Mouse (Mus musculus) lung, postnatal 14 days (tissue): ENCODE measurements around the gene Gja8.

ENCODE experiments used
- DNase-seq: peaks from one replicate; pipeline ENCODE4 v3.0.0; 2021

The Gja8 gene

DNA sequence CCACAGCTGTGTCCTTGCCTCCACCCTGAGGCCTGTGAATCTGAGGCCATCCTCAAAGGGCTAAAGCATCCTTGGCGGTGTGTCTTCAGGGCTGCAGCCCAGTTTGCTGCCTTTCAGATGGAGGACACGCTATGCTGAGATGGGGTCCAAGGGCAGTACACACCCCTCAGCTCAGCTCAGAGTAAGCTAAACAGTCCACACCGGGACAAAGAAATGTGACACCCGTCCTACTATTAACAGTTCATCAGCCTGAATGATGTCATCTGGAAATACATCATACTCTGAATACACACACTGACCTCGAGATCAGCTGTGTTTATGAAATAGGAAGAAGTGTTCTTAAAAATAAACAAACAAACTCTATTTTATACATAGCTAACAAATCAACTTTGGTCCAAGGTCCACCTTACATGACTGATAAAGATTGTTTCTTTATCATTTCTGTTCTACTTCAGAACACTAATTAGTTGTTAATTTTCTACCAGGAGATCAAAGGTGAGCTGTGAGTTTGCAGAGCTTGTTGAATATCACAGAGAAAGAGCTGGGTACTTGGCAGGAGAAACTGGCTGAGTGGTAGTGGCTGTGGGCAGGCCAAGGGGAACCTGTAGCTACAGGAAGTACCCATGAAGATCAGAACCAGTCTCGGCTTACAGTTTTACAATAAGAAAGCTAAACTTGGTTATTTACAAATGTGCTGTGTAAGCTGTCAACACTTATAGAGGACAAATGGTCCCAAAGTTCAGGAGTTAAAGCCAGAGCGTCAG is 50.8 kb downstream of the Gja8 start:
- DNase-seq = no peak

DNA sequence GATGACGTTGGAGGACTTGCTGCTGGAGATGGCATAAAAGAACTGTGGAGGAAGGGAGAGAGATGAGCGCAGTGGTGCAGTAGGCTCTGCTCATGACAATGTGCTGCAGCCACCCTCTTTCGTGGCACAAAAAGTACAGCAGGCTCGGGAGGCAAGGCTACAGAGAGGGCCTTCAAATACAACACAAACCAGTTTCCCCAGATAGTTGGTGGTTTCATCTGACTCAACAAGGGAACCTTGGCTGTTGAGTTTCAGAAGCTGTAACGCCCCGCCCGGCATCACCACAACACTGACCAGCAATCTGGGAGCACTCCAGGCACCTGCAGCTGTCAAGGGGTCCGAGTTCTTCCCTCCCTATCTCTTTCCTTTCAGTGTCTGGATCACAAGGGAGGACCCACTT is 53.3 kb downstream of the Gja8 start:
- no peak for DNase-seq

DNA sequence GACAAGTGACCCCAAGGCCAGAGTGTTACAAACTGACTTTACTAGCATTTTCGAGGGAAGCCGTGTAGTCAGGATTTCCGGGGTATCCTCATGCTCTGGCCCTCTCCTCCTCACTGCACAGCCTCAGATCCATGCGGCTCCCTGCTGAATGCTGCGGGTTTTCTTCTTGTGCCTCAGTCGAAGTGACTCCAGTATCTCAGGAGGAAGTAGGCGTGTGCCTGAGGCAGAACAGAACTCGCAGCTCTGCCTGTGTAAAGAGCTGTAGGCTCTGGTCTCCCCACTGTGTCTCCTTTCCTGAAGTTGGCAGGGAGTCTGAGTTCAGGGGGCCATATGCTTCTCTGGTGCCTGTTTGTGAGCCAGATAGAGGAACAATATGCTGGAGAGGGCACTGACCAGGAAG is 54.8 kb downstream of the Gja8 start:
- no peak for DNase-seq

DNA sequence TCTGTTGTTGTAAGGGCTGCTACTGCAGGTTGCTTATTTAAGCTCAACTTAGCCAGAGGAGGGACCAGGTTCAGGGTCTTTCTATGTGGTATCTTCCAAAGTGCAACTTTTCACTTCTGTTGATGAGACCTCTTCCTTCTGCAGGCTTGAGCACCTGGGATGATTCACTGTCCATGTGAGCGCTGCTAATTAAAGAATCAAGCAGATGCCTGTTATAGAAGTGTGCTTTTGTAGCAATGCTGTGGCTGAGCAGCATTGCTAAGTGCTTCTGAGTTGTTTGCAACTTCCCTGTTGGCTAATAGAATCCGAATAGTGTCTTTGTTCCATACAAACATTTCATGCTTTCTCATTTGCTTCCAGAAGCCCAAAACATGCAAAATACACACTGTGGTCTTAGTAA is 55.5 kb downstream of the Gja8 start:
- no peak for DNase-seq

DNA sequence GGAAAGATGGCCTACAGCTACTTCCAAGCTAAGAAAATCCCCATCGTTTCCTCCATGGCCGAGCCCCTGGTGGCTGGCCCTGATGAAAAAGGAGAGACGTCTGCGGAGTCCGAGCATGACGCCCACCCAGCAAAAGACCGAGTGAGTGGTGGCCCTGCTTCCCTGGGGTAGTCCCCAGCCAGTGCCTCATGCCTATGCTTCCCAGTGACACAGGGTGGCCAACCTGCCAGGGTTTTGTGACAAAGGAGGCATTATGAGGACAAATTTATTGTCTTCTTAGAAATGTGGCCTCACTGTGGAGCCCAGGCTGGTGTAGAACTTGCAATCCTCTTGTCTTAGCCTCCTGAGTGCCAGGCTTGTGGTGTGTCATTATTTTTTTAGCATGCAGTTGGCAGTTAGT is 56.7 kb downstream of the Gja8 start:
- no peak for DNase-seq

DNA sequence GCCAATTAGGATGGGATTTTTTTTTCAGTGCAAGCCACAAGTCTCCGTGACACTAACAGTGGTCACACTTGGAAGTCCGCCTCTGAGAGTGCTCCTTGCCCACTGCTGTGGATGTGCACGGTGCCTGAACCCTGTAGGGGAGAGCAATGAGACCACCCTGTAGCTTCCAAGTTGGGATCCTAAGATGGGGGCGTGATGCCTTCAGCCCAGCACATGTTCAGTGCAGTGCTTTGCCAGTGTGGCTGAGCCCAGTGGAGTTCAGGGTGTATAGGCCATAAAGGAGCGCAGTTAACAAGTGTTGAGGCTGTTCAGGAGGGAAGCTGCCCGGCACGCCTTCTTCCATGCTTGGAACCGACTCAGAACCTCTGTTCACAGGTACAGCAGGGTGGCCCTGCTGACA is 57.3 kb downstream of the Gja8 start:
- no peak for DNase-seq

DNA sequence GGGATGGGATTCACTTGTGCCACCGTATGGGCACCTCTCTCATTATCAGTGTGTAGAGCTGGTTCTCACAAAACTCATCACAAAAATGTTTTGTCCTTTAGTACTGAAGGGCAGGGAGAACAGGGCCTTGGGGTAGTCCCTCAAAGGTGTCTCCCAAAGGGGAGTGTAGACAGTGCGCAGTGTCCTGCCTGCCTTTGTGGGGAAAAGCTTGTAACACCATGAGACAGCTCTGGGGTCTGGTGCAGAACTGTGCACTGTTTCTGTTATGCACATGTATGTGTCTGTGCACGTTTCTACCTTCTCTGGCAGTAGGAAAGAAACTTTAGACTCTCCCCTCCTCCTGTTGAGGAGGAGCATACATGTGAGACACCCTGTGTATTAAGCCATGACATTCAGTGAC is 58.0 kb downstream of the Gja8 start:
- DNase-seq = no peak
